Mouse (Mus musculus): ENCODE measurements around the gene Hexim1.

DNA sequence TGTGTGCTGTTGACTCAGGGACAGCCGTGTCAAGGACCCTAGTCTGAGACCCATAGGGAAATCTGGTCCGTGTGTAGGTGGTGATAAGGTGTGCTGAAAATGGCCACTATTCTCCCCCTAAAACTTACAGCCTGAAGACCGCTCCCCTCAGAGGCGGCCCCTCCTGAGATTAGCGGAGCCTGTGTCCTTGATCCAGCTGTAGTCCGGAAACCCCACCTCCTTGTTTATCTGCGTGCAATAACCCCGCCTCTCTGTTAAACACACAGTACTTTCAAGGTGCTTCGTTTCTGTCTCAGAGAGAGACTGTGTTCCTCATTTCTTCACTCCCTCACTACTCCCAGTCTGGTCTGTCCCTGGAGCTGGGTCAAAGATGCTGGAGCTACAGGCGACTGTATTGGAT is 48.4 kb downstream of the Hexim1 start:
- no peak for TF ChIP-seq POLR2A (IDR thresholded peaks at IDR 0.05; ENCODE audit: control insufficient read depth, low read depth, low read length)
- no peak for TF ChIP-seq CTCF (IDR thresholded peaks at IDR 0.05; ENCODE audit: control insufficient read depth, insufficient read depth, insufficient replicate concordance, low read depth, low read length)
